Mouse (Mus musculus) CH12.LX (cell line): Measurements from ENCODE around the gene Ankfy1. TPM values are rescaled to one million over a fixed set of nuclear protein-coding genes. Genes with fewer than 3 reads are reported as not detected.

Source experiments
- DNase-seq: peaks from one replicate; pipeline ENCODE4 v3.0.0-alpha.2; 2013; ENCODE audit errors: extremely low read depth
- H3K27ac ChIP-seq: 2 replicates; pipeline ENCODE4 v1.5.1; 2012; ENCODE audit warnings: low read depth, mild to moderate bottlenecking, control low read depth, moderate library complexity; ENCODE audit not compliant: insufficient read depth
- H3K27me3 ChIP-seq: replicated peaks from 2 replicates; pipeline ENCODE3; 2012; ENCODE audit warnings: inconsistent platforms
- H3K36me3 ChIP-seq, 2 experiments: replicated peaks in 1 of 2; 2 replicates each; pipeline versions ENCODE3 to v1.6.1; 2012; ENCODE audit warnings: inconsistent platforms in 1 of 2, low read length in 1 of 2, mild to moderate bottlenecking in 1 of 2, mixed read lengths in 1 of 2, moderate library complexity in 1 of 2; ENCODE audit not compliant: control insufficient read depth in 1 of 2, insufficient read depth in 1 of 2
- H3K4me1 ChIP-seq, 2 experiments: 2 replicates each; pipeline ENCODE4 v1.6.1; 2012; ENCODE audit warnings: inconsistent platforms in 1 of 2, moderate library complexity in 1 of 2; ENCODE audit not compliant: insufficient read depth in 2 of 2, control insufficient read depth in 1 of 2
- H3K4me2 ChIP-seq: 2 replicates; pipeline ENCODE4 v1.6.1; 2012; ENCODE audit warnings: low read depth, mild to moderate bottlenecking, control low read depth; ENCODE audit not compliant: poor library complexity, insufficient read depth, severe bottlenecking
- H3K4me3 ChIP-seq, 3 experiments: fragments of 150-350 bp in 1 of 3; sonication (generic) in 1 of 3; replicated peaks in 1 of 3; 2 replicates each; pipeline versions ENCODE3 to v1.5.1; 2011 to 2012; ENCODE audit warnings: low read depth in 2 of 3, low read length in 2 of 3, mild to moderate bottlenecking in 2 of 3, moderate library complexity in 2 of 3, control low read depth in 1 of 3, improper control_type of control experiment in 1 of 3, inconsistent platforms in 1 of 3, mixed read lengths in 1 of 3; ENCODE audit not compliant: poor library complexity in 1 of 3
- H3K79me2 ChIP-seq: replicated peaks from 2 replicates; pipeline ENCODE4 v1.6.1; 2012; ENCODE audit warnings: mild to moderate bottlenecking, moderate library complexity; ENCODE audit not compliant: control insufficient read depth, poor library complexity, insufficient read depth, severe bottlenecking; ENCODE audit errors: extremely low read depth
- H3K9ac ChIP-seq: 2 replicates; pipeline ENCODE4 v1.6.1; 2012; ENCODE audit warnings: low read depth, mild to moderate bottlenecking, control low read depth, moderate library complexity; ENCODE audit not compliant: insufficient read depth
- H3K9me3 ChIP-seq: replicated peaks from 2 replicates; pipeline ENCODE3; 2012; ENCODE audit warnings: low read length, inconsistent platforms, mixed read lengths
- CTCF ChIP-seq, 2 experiments: IDR thresholded peaks in 1 of 2; conservative IDR thresholded peaks in 1 of 2; 2 replicates each; pipeline ENCODE4 v1.5.1; 2011 to 2012; ENCODE audit warnings: low read depth in 2 of 2, low read length in 2 of 2, improper control_type of control experiment in 1 of 2, inconsistent platforms in 1 of 2, mild to moderate bottlenecking in 1 of 2, moderate library complexity in 1 of 2
- ELF1 ChIP-seq: IDR thresholded peaks from 2 replicates; pipeline ENCODE4 v1.6.1; 2014; ENCODE audit warnings: low read depth, mild to moderate bottlenecking, inconsistent platforms, low read length, improper control_type of control experiment
- ETS1 ChIP-seq: conservative IDR thresholded peaks from 2 replicates; pipeline ENCODE4 v1.6.1; 2012; ENCODE audit warnings: low read depth, mild to moderate bottlenecking, inconsistent platforms, low read length, improper control_type of control experiment, moderate library complexity
- RCOR1 ChIP-seq: conservative IDR thresholded peaks from 2 replicates; pipeline ENCODE4 v1.6.1; 2012; ENCODE audit warnings: low read depth, mild to moderate bottlenecking, inconsistent platforms, low read length, improper control_type of control experiment
- UBTF ChIP-seq: IDR thresholded peaks from 2 replicates; pipeline ENCODE4 v1.6.1; 2012; ENCODE audit warnings: low read depth, mild to moderate bottlenecking, inconsistent platforms, low read length, improper control_type of control experiment, moderate library complexity
- USF2 ChIP-seq: conservative IDR thresholded peaks from 2 replicates; pipeline ENCODE4 v1.6.1; 2011; ENCODE audit warnings: low read depth, low read length, improper control_type of control experiment
- ZC3H11A ChIP-seq: IDR thresholded peaks from 2 replicates; pipeline ENCODE4 v1.6.1; 2012; ENCODE audit warnings: low read depth, mild to moderate bottlenecking, inconsistent platforms, low read length, improper control_type of control experiment
- ZMIZ1 ChIP-seq: IDR thresholded peaks from 2 replicates; pipeline ENCODE4 v1.6.1; 2012; ENCODE audit warnings: low read depth, mild to moderate bottlenecking, inconsistent platforms, low read length, improper control_type of control experiment
- dilution Hi-C: fragments of 300-500 bp; cut with MboI; formaldehyde crosslinking; loops from 2 replicates; pipeline ENCODE4 v1.14.3; 2020; ENCODE audit warnings: low sequenced_read_pairs; ENCODE audit not compliant: extremely low pct_unique_long_range_greater_than_20kb, extremely low pct_ligation_motif_present
- in situ Hi-C: fragments of 300-500 bp; cut with MboI; formaldehyde crosslinking; loops from 3 replicates; pipeline ENCODE4 v1.14.3; 2019; ENCODE audit warnings: low sequenced_read_pairs, low pct_ligation_motif_present, low pct_unique_long_range_greater_than_20kb, mixed read lengths
- polyA plus RNA-seq: library from polyadenylated mRNA; unstranded; fragments of >175 nt; gene quantifications from 2 replicates; pipeline ENCODE4 v1.2.1, GENCODE M21; 2012; ENCODE audit warnings: low read depth; ENCODE audit not compliant: insufficient read length
- total RNA-seq, 2 experiments: library from RNA; depleted of rRNA; stranded (reverse); fragments of 300-350 nt in 1 of 2; fragments of >200 nt in 1 of 2; gene quantifications; 2 replicates each; pipeline ENCODE4 v1.2.3; 2012 to 2014

Ankfy1 gene
- total and polyA plus RNA-seq, 3 experiments, result 31.4 to 37.0 (median 31.5) TPM

DNA sequence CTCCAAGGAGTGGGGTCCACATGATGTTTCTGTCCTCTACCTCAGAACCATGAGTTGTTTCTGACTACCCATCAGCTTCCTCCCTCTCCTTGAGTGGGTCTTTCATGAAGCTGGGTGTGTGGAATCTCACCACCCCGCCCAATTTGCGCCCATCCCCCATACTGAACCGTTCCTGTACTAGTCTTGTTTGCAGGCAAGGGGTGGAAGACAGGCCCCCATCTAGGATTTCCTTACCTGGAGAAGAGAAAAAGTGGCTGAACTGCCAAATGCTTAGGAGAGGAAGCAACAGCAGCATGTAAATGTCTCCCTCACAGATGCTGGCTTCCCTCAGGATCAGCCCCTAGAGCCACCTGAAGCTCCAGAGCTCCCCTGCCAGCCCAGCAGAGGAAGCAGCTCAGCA lies 80.5 kb downstream of the Ankfy1 start:
- H3K4me1 ChIP-seq, result no peaks in the 10 kb centered on the region
- no peak for DNase-seq
- in situ Hi-C loops, result no loop called here
- no peaks in the 10 kb centered on the region for H3K9me3 ChIP-seq
- H3K79me2 ChIP-seq, result no peaks in the 10 kb centered on the region
- no peak for TF ChIP-seq ETS1
- no peak for TF ChIP-seq USF2
- TF ChIP-seq ZC3H11A, result no peak
- TF ChIP-seq, all 38 proteins: peak for 0
- Histone ChIP-seq H3K36me3 (peaks cover 35 to 47% of the 10 kb centered on the region in 2 experiments), H3K9ac (no peak overlapping the region), H3K27me3 (no peaks in the 10 kb centered on the region), H3K4me2 (no peak overlapping the region), H3K27ac (no peak overlapping the region), H3K4me3 (no peak overlapping the region)
- dilution Hi-C loops, result no loop called here

- DNase-seq, result no peak
- in situ Hi-C loops (no loop called here), dilution Hi-C loops (no loop called here)
- no peaks in the 10 kb centered on the region for H3K27me3 ChIP-seq
- no peak overlapping the region for H3K4me3 ChIP-seq
- H3K36me3 ChIP-seq, result peaks cover 33 to 47% of the 10 kb centered on the region in 2 experiments
- H3K4me1 ChIP-seq, result no peaks in the 10 kb centered on the region
- no peak overlapping the region for H3K9ac ChIP-seq
- no peak for TF ChIP-seq ZMIZ1
- H3K27ac ChIP-seq, result no peak overlapping the region
- H3K79me2 ChIP-seq, result no peaks in the 10 kb centered on the region
- no peaks in the 10 kb centered on the region for H3K9me3 ChIP-seq
- H3K4me2 ChIP-seq, result no peak overlapping the region
These were observed 81.0 kb downstream of the Ankfy1 start for GRCm38 (mm10) chr11:72770816-72771215.

- H3K79me2 ChIP-seq, result no peaks in the 10 kb centered on the region
- no peaks in the 10 kb centered on the region for H3K4me1 ChIP-seq
- H3K9me3 ChIP-seq, result no peaks in the 10 kb centered on the region
- H3K4me2 ChIP-seq, result no peak overlapping the region
- TF ChIP-seq RCOR1 (no peak), CTCF (conservative IDR thresholded peaks at IDR 0.05 in 1 of 2, IDR thresholded peaks at IDR 0.05 in 1 of 2; ENCODE audit: low read depth in 2 of 2, low read length in 2 of 2) (no peak), ELF1 (no peak), UBTF (no peak)
- TF ChIP-seq, all 38 proteins: peak for 0
- Histone ChIP-seq H3K36me3 (peaks cover 29 to 45% of the 10 kb centered on the region in 2 experiments), H3K27ac (no peak overlapping the region), H3K9ac (no peak overlapping the region), H3K4me3 (no peak overlapping the region), H3K27me3 (no peaks in the 10 kb centered on the region)
- DNase-seq, result no peak
- dilution Hi-C loops (no loop called here), in situ Hi-C loops (no loop called here)
These were observed 81.7 kb downstream of the Ankfy1 start for GRCm38 (mm10) chr11:72771461-72771860.
